Mouse (Mus musculus): ENCODE measurements around the gene Cdh24. TPM values are rescaled to one million over a fixed set of nuclear protein-coding genes. Genes with fewer than 3 reads are reported as not detected.

Cdh24 gene
- polyA plus RNA-seq, 1 experiment from 2014 or later, result 6.2 TPM

DNA sequence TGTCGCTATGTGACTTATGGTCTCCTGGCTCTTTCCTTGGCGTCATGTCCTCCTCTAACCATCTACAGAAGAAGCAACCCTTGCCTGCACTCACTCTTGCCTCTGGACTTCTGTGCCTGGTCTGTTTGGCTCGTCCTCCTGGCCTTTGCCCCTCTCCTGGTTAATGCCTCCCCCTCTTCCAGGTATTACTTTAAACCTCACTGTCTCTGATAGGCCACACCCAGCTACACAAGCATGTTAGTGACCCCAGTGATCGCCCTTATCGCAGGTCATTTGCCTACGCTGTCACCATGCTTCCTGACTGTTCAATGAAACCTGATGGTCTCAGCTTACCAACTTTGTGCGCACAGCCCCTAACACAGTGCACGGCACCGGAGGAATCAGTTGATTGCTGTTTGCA lies 58.6 kb downstream of the Cdh24 start:
- H3K9me3 ChIP-seq (replicated peaks; ENCODE audit: control insufficient read depth, low read length), result no peaks in the 10 kb centered on the region
- WGBS, result 87% methylated on average over 9 of the region's 9 CpGs
- H3K27ac ChIP-seq (replicated peaks; ENCODE audit: low read depth, low read length), result no peak overlapping the region
- ATAC-seq (replicated peaks; ENCODE audit: insufficient number of reproducible peaks, low FRiP score, low TSS enrichment, low read depth) (no peak), DNase-seq (ENCODE audit: low spot score) (no peak)
- H3K4me2 ChIP-seq (ENCODE audit: low read depth, low read length), result no peak overlapping the region
- H3K36me3 ChIP-seq (replicated peaks; ENCODE audit: control insufficient read depth, insufficient read depth, low read depth, low read length), result no peaks in the 10 kb centered on the region
- H3K4me1 ChIP-seq (ENCODE audit: control insufficient read depth, insufficient read depth, low read length), result no peaks in the 10 kb centered on the region
- no peak overlapping the region for H3K4me3 ChIP-seq (ENCODE audit: low read depth, low read length)
- no peaks in the 10 kb centered on the region for H3K27me3 ChIP-seq (ENCODE audit: control insufficient read depth, insufficient read depth, low read length)
- H3K9ac ChIP-seq (replicated peaks; ENCODE audit: low read length), result no peak overlapping the region

MicroRNA genes within 50 kb of the gene (microRNA counts, 519-probe panel; counts per million panel counts)
- not detected for microRNA mmu-miR-686

Small RNAs within 50 kb of the gene (microRNA-seq; reads per million reads assigned to microRNA genes)
- not detected for gene Mir686 (ENCODE audit: borderline number of aligned reads)
- not detected for gene Mir6948 (ENCODE audit: borderline number of aligned reads)

Other genes with a start within 250 kb of the Cdh24 start
- gene Slc7a7, start 223.6 kb downstream of the Cdh24 start, polyA plus RNA-seq (2014; fragmentation: Nextera tagmentation; extraction: Ambion mirVana), result 2.9 and 4.6 TPM in 2 replicates
- 214 and 235 TPM in 2 replicates for gene Mrpl52, start 214.5 kb downstream of the Cdh24 start, polyA plus RNA-seq (2014; fragmentation: Nextera tagmentation; extraction: Ambion mirVana)
- gene Mmp14, start 209.8 kb downstream of the Cdh24 start, polyA plus RNA-seq (2014; fragmentation: Nextera tagmentation; extraction: Ambion mirVana), result 91.1 and 93.2 TPM in 2 replicates
- 13.9 and 16.2 TPM in 2 replicates for gene Lrp10, start 177.2 kb downstream of the Cdh24 start, polyA plus RNA-seq (2014; fragmentation: Nextera tagmentation; extraction: Ambion mirVana)
- 6.5 and 8.0 TPM in 2 replicates for gene Rem2, start 165.3 kb downstream of the Cdh24 start, polyA plus RNA-seq (2014; fragmentation: Nextera tagmentation; extraction: Ambion mirVana)
- gene Prmt5, start 123.8 kb downstream of the Cdh24 start, polyA plus RNA-seq (2014; fragmentation: Nextera tagmentation; extraction: Ambion mirVana), result 118 and 121 TPM in 2 replicates
- 43.4 and 50.2 TPM in 2 replicates for gene Haus4, start 86.7 kb downstream of the Cdh24 start, polyA plus RNA-seq (2014; fragmentation: Nextera tagmentation; extraction: Ambion mirVana)
- 28.4 and 31.5 TPM in 2 replicates for gene Ajuba, start 63.8 kb downstream of the Cdh24 start, polyA plus RNA-seq (2014; fragmentation: Nextera tagmentation; extraction: Ambion mirVana)
- gene 4931414P19Rik, start 35.4 kb downstream of the Cdh24 start, polyA plus RNA-seq (2014; fragmentation: Nextera tagmentation; extraction: Ambion mirVana), result 5.1 and 7.7 TPM in 2 replicates
- gene Psmb5, start 23.3 kb downstream of the Cdh24 start, polyA plus RNA-seq (2014; fragmentation: Nextera tagmentation; extraction: Ambion mirVana), result 404 and 462 TPM in 2 replicates
- not detected in 2 replicates for gene Psmb11, start 19.9 kb downstream of the Cdh24 start, polyA plus RNA-seq (2014; fragmentation: Nextera tagmentation; extraction: Ambion mirVana)
- not detected in 2 replicates for gene Gm17606, start 412 bp downstream of the Cdh24 start, polyA plus RNA-seq (2014; fragmentation: Nextera tagmentation; extraction: Ambion mirVana)
- gene 1700123O20Rik, start 44.9 kb upstream of the Cdh24 start, polyA plus RNA-seq (2014; fragmentation: Nextera tagmentation; extraction: Ambion mirVana), result 109 and 110 TPM in 2 replicates
- 122 and 141 TPM in 2 replicates for gene Acin1, start 45.6 kb upstream of the Cdh24 start, polyA plus RNA-seq (2014; fragmentation: Nextera tagmentation; extraction: Ambion mirVana)
- gene Gm29776, start 57.5 kb upstream of the Cdh24 start, polyA plus RNA-seq (2014; fragmentation: Nextera tagmentation; extraction: Ambion mirVana), result 0.11 and 0.17 TPM in 2 replicates
- 0.17 TPM in 2 replicates for gene Cebpe, start 70.8 kb upstream of the Cdh24 start, polyA plus RNA-seq (2014; fragmentation: Nextera tagmentation; extraction: Ambion mirVana)
- 2.5 and 5.3 TPM in 2 replicates for gene Slc7a8, start 140.6 kb upstream of the Cdh24 start, polyA plus RNA-seq (2014; fragmentation: Nextera tagmentation; extraction: Ambion mirVana)
- gene Rnf212b, start 172.8 kb upstream of the Cdh24 start, polyA plus RNA-seq (2014; fragmentation: Nextera tagmentation; extraction: Ambion mirVana), result not detected in 2 replicates
- 13.7 and 14.5 TPM in 2 replicates for gene Homez, start 229.6 kb upstream of the Cdh24 start, polyA plus RNA-seq (2014; fragmentation: Nextera tagmentation; extraction: Ambion mirVana)
- 0.33 and 0.34 TPM in 2 replicates for gene Ppp1r3e, start 236.2 kb upstream of the Cdh24 start, polyA plus RNA-seq (2014; fragmentation: Nextera tagmentation; extraction: Ambion mirVana)
- gene Bcl2l2, start 242.0 kb upstream of the Cdh24 start, polyA plus RNA-seq (2014; fragmentation: Nextera tagmentation; extraction: Ambion mirVana), result 2.7 and 3.6 TPM in 2 replicates
- gene Gm20521, start 242.1 kb upstream of the Cdh24 start, polyA plus RNA-seq (2014; fragmentation: Nextera tagmentation; extraction: Ambion mirVana), result 0.38 TPM in 1 of 2 replicates, not detected in the other